Mouse (Mus musculus) cerebellum, postnatal 14 days (tissue): ENCODE results near the gene Dmtf1.
A peak's percentile ranks its signal among the peaks of the same experiment; 100 is the strongest.

Experiments
- DNase-seq, 2 experiments: peaks; one replicate each; pipeline ENCODE4 v3.0.0; 2021; ENCODE audit warnings: mixed read lengths in 2 of 2

Gene Dmtf1

GRCm38 (mm10) chr5:9107296-9108089, 54.1 kb downstream of the Dmtf1 start:
- no peak for DNase-seq

GRCm38 (mm10) chr5:9106806-9107205, 54.8 kb downstream of the Dmtf1 start:
- no peak for DNase-seq

- DNase-seq, result no peak
Observed at GRCm38 (mm10) chr5:9103958-9104357, 57.6 kb downstream of the Dmtf1 start.

GRCm38 (mm10) chr5:9102696-9103095, 58.9 kb downstream of the Dmtf1 start:
- no peak for DNase-seq

- peak; percentile 74 to 82 for DNase-seq
Observed at GRCm38 (mm10) chr5:9100849-9101801, 60.5 kb downstream of the Dmtf1 start.

- peak; percentile 84 to 91 for DNase-seq
Observed at GRCm38 (mm10) chr5:9100207-9100848, 61.2 kb downstream of the Dmtf1 start, which contains the start of gene Tmem243. TSS of gene Tmem243 (plus strand) at chr5:9100668.

- DNase-seq, result no peak
Observed at GRCm38 (mm10) chr5:9093490-9093889, 68.1 kb downstream of the Dmtf1 start.

GRCm38 (mm10) chr5:9092716-9093115, 68.9 kb downstream of the Dmtf1 start:
- no peak for DNase-seq

- no peak for DNase-seq
Observed at GRCm38 (mm10) chr5:9090493-9091106, 71.0 kb downstream of the Dmtf1 start.

- DNase-seq, result no peak
Observed at GRCm38 (mm10) chr5:9086924-9087719, 74.5 kb downstream of the Dmtf1 start.

GRCm38 (mm10) chr5:9079773-9080501, 81.6 kb downstream of the Dmtf1 start:
- DNase-seq, result no peak

GRCm38 (mm10) chr5:9073177-9073854, 88.3 kb downstream of the Dmtf1 start:
- DNase-seq, result peak; percentile 40 to 51

- DNase-seq, result no peak
Observed at GRCm38 (mm10) chr5:9071360-9071759, 90.2 kb downstream of the Dmtf1 start.

GRCm38 (mm10) chr5:9069599-9070209, 91.9 kb downstream of the Dmtf1 start:
- DNase-seq, result no peak

- DNase-seq, result peak; percentile 72 to 77
Observed at GRCm38 (mm10) chr5:9068886-9069285, 92.7 kb downstream of the Dmtf1 start.
